Mouse (Mus musculus) heart, postnatal 36 days (tissue): ENCODE results near the gene Hcfc1r1. TPM values are rescaled to one million over a fixed set of nuclear protein-coding genes. Genes with fewer than 3 reads are reported as not detected.

Experiments used
- DNase-seq, 2 experiments: peaks; one replicate each; pipeline ENCODE4 v3.0.0; 2021 to 2022
- intact Hi-C: fragments of 180-260 bp; cut with DNase I; formaldehyde crosslinking; loops from one replicate; pipeline ENCODE4 v1.15.1; 2025
- total RNA-seq, 2 experiments: library from RNA; stranded (reverse); gene quantifications; 2 replicates each; pipeline ENCODE4 v1.2.3; 2021

Gene Hcfc1r1
- 100 to 1,000 TPM; 196 to 206 TPM for total RNA-seq

DNA sequence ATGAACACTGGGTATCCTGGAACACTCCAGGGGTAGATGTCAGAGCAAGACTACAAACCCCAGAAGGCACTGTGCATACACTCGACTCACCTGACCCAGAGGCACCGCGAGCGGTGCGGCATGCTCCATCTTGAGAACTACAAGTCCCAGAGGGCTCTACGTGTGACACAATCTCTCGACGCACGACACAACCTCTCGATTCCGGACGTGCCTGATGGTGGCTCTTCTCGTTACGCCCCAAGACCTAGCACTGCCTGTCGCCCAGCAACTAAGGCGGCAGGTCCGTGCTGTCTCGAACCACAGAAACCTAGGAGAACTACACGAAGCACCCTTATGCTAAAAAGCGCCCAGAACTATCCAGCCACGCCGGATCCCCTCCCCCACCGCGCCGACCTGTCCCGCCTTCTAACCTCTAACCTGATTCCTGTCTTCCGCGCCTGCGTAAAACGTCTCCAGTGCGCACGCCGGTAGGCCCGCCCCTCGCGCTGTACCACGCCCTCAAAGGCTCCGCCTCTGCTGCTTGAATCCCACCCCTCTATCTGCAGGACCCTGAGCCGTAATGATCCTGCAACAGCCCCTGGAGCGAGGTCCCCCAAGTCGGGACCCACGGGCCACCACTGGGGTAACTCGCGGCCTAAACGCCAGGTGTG, at the start of gene Hcfc1r1, which contains the start of gene Thoc6:
TSS of gene Hcfc1r1 (plus strand) at position 173 of the 650 bp plus-strand sequence.
TSS of gene Thoc6 (minus strand) at position 459 of the 650 bp plus-strand sequence.
- intact Hi-C loops = no loop called here
- DNase-seq = peak; percentile 90 to 95

DNA sequence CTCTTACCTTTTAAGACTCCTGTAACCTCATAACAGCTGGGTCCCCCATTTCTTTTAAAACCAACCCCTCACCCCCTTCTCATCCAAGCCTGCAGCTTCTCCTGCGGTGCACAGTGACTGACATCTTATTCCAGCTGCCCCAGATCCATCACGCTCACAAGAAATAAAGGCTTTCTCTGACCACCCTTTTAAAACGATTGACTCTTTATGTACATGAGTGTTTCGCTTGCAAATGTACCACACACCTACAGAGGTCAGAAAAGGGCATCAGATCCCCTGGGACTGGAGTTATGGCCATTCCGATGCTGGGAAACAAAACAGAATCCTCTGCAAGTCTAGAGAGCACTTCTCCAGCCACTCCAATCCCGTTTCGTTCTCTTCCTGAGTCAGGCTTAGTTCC, 45.6 kb upstream of the Hcfc1r1 start:
- intact Hi-C loops = no loop called here
- DNase-seq = no peak

DNA sequence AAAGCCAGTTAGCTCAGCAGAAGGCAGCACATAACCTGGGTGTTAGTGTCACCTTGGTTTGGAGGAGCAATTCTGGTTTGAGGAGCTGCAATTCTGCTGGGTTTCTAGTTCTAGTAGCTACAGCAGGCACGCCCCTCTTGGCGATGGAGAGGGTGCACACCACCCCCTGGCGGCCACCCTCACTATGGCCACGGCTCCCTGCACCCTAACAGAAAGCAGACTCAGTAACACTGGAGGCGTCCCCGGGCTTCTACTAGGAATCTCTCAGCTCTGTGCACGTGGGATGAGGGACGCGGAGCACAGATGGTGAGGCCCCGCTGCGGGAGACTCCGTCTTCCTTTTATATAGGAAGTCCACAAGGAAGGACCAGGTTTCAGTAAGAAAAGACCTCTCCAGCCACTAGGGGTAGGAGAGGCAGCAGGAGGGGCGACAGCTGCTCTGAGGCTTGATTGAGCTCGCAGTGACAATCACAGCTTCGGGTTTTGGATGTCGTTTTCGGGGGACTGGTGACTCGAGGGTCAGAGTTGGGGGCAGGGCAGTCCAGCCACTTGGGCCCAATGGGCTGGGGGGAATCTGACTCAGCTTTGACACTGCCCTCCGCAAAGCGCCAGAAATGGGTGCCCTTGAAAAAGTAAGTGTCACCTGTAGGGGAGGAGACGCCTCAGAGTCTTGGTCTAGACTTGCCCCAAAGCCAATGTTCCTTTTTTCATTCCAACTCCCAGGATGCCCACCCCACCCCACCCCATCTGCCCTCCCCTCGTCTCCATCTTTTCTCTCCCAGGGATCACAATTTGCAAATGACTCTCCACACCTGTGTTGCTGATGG, 43.0 kb upstream of the Hcfc1r1 start:
- DNase-seq = peak; percentile 78 to 84
- intact Hi-C loops = loop anchor here (2.0 kb wide), 1 partner anchor 60 kb away; no protein-coding TSS in a partner anchor

DNA sequence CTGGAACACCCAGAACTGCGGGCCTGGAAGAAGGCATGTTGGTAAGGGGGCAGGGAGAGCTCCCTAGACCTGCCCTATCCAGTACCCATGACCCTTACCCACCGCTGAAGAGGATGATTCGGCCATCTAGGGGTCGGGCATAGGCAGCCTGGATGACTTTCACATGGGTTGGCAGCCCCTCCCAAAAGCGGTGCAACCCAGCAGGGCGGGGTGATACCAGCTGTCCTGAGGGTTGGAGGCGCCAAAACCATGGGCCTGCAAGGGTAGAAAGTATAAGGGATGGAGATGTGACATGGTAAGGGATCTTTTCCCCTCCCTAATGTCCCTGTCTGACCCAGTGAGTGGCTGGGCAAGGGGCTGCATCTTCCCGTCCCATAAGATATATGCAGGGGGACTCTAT, 42.2 kb upstream of the Hcfc1r1 start:
- DNase-seq = no peak
- intact Hi-C loops = loop anchor here (2.0 kb wide), 1 partner anchor 60 kb away; no protein-coding TSS in a partner anchor

DNA sequence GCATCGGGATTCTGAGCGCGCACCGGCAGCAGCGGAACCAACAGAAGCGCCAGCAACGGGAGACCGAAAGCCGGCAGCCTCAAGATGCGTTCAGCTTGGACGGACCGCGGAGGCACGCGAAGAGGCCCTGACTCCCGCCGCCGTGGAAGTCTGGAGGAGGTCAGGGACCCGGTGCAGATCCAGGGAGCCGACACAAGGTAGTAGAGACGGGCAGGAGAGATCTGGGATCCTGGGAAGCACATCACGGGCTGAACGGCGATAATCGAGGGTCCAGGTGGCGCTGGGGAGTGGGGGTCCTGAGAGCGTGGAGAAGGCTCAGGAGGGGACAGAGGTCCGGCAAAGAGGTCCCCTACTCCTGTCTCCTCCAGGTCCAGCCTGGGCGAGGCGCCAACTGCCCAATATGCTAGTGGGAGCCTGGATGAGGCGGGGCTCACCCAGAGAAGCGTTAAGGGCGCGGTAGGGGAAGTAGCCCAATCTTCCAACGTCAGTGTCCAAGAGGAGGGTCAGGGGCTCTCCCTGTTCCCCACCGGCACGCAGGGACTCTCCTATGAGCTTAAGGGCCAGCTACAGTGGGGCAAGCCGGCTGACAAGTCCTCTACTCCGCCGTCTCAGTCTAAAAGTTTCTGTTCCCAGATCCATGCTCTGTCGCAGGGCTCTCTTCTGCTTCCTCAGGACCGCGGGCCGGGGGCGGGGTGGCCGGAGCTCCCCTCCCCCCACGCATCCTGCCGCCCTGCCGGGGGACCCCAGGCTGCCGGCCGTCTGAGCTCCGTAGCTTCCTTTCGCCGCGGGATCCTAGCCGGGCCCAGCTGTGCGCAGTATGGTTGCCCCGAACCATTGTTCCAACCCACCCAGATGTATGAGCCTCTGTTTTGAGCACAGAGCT, 28.5 kb upstream of the Hcfc1r1 start, which contains the start of gene Mmp25:
TSS of gene Mmp25 (minus strand) at position 665 of the 883 bp plus-strand sequence.
- DNase-seq = no peak
- intact Hi-C loops = no loop called here

DNA sequence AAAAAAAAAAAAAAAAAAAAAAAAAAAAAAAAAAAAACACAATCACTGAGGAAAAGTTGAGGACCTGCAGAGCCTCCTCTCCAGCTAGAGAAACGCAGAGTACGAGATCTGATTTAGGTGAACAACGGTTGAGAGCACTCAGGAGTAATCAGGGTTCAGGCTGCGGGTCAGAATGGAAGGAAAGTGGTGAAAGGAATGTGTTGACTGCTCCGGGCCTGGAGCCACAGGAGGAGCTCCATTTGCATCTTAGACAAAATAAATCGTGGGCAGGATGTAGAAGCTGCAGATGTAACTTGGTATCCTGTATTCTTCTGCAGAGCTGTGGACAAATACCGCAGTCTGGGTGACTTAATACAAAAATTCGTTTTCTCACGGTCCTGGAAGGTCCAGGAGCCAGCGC, 27.5 kb upstream of the Hcfc1r1 start:
- no peak for DNase-seq
- intact Hi-C loops = no loop called here

DNA sequence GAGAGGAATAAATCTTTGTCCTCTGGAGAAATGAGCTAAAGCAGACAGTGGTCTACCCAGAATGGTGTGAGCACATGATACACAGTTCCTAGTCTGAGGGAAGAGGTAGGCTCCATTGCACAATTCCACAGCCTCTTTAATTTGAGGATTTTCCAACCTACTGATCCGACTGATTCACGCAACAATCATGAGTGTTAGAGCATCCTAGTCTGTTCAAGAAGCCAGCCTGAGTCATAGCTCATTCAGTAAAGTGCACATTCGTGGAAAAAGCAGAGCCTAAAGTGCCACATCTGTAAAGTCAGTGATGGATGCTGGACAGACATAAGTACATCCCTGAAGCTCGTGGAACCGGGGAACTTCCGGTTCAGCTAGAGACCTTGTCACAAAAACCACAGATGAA, 22.0 kb upstream of the Hcfc1r1 start:
- intact Hi-C loops = no loop called here
- no peak for DNase-seq

DNA sequence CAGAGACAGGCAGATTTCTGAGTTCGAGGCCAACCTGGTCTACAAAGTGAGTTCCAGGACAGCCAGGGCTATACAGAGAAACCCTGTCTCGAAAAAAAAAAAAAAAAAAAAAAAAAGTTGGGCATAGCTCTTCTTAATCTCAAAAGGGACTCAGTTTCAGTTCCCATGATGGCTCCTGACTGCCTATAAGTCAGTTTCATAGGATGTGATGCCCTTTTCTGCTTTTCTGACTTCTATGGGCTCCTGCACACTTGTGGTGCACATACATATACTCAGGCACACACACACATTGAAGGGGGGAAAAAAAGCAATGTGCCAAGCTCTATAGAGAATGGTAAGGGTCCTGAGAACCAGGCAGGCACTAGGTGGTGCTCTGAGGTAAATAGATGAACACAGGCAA, 20.1 kb upstream of the Hcfc1r1 start:
- no peak for DNase-seq
- intact Hi-C loops = no loop called here

DNA sequence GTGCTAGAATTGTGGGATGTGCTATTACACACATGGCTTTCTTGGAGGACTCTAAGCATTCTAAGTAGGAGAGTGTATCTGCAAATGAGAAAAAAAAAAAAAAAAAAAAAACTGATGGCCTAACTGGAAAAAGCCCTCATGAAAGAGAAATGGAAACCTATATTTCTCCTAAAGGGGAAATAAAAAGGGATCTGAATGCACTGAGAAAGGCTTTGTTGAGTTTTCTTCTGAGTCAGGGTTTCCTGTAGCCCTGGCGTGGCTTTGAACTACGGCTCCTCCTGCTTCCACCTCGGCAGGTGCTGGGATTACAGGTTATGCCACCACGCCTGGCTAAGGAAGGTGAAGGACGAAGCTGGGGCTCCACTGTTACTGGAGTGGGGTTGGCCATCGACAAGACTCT, 19.4 kb upstream of the Hcfc1r1 start:
- intact Hi-C loops = no loop called here
- DNase-seq = no peak

DNA sequence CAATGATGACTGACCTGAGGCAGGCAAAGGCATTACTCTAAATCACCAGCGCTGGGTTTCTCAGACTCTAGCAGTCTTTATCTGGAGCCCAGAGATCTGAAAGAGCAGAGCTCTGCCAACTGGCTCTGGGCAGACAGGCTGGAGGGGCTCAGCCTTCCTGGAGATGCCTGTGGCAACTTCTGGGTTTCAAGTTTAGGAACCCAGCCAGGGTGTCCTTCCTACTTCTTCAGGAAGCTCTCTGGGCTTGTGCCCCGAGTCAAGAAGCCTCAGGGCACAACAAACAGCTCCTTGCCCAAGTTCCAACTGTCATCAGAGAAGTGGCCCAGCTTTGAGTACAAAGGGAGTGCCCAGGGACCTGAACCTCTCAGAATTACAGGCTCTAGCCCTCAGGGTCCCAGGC, 19.0 kb upstream of the Hcfc1r1 start:
- intact Hi-C loops = no loop called here

DNA sequence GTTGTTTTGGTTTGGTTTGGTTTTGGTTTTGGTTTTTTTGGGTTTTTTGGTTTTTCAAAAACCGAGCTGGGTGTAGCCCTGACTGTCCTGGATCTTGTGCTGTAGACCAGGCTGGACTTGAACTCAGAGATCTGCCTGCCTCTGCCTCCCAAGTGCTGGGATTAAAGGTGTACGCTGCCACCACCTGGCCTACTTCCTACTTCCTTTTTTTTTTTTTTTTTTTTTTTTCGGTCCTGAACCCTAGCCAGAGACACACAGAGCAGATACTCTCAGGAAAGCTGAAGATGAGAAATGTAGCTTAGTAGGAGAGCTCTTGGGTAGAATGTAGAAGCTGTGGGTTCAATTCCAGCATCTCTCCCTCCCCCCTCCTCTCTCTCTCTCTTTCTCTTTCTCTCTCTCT, 14.9 kb upstream of the Hcfc1r1 start:
- intact Hi-C loops = no loop called here
- no peak for DNase-seq

More for the DNA sequence above, 19.0 kb upstream of the Hcfc1r1 start:
- no peak for DNase-seq

DNA sequence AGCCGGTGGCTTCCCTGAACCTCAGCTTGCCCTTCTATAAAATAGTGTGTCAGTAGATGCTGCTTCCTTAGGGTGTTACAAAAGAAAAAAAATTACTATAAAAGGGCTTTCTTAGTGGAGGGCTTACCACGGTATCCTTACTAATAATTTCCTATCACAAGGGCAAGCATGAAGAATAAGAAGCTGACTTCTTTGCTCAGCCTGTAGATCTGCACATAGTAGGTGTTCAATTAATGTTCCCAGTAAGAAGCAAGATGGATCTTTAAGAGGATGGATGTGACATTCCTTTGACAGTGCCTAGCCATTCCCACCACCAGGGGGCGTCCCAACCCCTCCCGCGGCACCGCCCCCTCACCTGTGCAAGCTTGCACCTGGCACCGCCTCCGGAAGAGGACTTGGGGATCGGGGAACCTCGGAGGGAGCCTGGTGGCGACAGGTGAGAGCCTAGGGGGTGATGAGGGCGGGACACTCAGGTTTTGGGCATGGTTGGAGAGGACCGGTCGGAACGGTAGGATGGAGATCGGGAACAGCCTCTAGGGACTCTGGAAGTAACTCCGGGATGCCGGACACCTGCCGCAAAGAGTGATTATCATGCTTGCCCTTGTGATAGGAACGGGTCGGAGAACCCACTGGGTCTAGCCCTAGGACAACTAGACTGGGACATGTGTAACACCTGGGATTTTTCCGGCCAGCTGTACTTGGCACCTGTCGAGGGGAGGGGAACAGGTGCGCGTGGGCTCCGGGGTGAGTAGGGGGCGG, 13.1 kb upstream of the Hcfc1r1 start, which contains the start of gene Bicdl2:
TSS of gene Bicdl2 (plus strand) at position 390 of the 759 bp plus-strand sequence.
- peak in 1 of 2 experiments; percentile 52 for DNase-seq
- intact Hi-C loops = loop anchor here (2.0 kb wide), 1 partner anchor 47 kb away; no protein-coding TSS in a partner anchor

DNA sequence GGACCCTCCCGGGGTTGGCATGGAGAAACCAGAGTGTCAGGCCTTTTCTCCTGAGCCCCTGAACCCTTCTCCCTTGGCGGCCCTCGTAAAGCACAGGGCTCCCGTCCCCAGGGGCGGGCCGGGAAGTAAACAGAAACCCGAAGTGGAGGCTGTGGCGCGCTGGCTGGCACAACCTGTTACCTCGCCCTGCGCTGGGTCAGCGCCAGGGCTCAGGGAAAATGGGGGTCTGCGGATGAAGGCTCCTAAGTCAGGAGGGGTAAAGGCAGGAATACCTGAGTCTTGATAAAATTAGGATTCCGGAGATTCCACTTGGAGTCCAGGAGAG, 12.6 kb upstream of the Hcfc1r1 start:
- no peak for DNase-seq
- intact Hi-C loops = loop anchor here (2.0 kb wide), 1 partner anchor 46 kb away; no protein-coding TSS in a partner anchor

DNA sequence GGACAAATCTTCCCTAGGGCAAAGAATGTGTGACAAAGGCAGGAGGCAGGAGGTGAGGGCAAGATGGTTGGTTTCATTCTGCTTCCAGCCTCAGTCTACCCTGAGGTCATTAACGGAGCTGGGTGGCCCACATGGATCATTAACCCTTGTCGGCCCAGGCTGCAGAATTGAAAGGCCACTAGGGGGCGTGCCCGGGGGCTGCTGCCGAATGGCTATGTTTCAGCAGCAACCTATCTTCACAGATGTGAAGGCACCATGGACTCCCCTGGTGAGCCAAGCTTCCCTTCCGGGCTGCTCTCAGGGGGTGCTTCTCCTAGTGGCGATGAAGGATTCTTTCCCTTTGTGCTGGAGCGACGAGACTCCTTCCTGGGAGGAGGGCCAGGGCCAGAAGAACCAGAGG, 11.9 kb upstream of the Hcfc1r1 start:
- intact Hi-C loops = loop anchor here (2.0 kb wide), 1 partner anchor 45 kb away; no protein-coding TSS in a partner anchor
- no peak for DNase-seq

DNA sequence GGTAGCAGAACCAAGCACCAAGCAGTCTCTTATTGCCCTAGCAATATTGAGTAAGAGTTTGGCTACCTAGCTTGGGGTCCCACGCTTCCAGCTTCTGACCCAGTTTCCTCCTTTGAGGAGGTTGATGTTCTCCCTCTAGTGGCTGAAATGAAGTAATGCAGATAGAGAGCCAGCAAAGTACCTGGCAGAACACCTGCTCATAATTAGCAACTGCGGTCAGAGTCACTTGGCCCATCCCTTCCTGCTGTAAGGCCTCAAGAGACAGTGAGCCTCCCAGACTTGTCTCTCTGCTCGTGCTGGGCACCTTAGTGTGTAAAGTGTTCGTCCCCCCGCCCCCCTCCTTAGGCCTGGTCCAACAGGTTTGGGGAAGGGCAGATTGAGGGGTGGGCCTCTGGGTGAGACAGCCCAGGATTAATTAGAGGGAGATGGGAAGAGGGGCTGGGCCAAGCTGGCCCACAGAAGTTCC, 8.8 kb upstream of the Hcfc1r1 start:
- no peak for DNase-seq
- intact Hi-C loops = no loop called here

DNA sequence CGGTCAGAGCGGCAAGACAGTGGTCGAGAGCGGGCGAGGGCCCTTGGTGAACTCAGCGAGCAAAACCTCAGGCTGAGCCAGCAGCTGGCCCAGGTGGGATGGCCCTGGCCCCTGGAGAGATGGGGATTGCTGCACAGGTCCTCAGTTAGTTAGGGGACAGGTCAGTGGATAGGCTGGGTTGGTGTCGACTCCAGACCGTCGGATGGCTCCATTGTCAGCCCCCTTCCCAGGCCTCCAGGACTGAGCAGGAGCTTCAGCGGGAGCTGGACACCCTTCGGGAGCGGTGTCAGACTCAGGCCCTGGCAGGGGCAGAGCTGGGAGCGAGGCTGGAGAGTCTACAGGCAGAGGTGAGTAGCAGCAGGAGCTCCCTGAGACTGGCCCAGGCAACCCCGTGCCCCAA, 7.9 kb upstream of the Hcfc1r1 start:
- intact Hi-C loops = no loop called here

DNA sequence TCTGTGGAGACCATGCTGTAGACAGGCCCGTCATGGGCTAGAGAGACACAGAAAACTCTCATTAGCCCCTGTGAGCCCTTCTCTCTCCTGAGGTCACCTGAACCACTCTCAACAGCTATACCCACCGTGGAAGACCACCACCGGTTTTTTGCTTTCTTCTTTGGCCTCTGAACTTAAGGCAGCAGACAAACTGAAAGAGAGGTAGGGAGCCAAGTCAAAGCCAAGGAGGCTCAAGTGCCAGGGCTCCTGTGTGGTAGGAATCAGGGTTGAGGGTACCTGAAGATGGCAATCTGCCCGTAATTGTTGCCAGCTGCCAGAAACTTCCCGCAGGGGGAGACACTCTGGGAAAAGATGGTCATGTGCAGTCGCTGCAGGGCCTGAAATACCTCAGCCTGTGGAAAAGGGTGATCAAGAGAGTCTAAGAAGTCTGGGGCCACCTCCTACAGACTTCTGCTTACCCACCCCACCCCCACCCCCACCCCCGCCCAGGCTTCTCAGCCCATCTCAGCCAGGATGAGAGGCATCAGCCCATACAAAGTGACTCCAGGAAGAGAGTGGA, 2.8 kb upstream of the Hcfc1r1 start:
- DNase-seq = no peak
- intact Hi-C loops = no loop called here

More for the DNA sequence above, 7.9 kb upstream of the Hcfc1r1 start:
- no peak for DNase-seq

DNA sequence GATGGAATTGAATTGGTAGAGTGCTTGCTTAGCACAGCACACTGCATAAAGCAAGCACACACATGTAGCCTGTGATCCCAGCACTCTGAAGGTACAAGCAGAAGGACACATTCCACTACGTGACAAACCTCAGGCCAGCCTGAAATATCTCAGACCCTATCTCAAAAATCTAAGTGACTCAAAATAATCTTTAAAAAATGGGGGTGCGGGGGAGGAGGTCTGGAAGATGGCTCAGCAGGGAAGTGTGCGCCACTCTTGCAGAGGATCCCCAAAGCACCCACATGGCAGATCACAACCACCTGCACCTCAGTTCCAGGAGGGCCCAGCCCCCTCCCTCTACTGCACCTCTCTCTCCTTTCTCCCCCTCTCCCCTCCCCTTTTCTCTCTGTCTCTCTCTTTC, 1.9 kb upstream of the Hcfc1r1 start:
- no peak for DNase-seq
- intact Hi-C loops = no loop called here

DNA sequence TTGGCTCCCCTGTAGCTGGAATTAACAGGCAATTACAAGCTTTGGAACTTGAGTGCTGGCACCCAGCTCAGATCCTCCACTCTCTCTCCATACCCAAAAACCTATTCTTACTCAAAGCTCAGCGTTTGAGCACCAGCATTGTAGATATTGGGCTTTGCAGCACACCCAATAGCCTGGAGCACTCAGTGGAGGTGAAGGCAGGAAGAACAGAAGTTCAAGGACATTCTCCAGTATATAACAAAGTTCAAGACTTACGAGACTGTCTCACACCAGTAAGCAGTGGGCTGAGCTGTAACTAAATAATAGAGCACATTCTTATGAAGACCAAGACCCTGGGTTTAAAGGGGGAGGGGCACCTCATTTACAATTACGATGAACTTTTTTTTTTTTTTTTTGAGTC, 635 bp upstream of the Hcfc1r1 start:
- intact Hi-C loops = no loop called here
- DNase-seq = no peak
